Mouse (Mus musculus): ENCODE results near the gene Rab6a.

Gene Rab6a

GRCm38 (mm10) chr7:100678948-100679880 lies 72.0 kb downstream of the Rab6a start:
- in situ Hi-C loops (cut with MboI, MseI) = loop anchor here (5.0 kb wide), 1 partner anchor 53 kb away; no protein-coding TSS in a partner anchor

DNA sequence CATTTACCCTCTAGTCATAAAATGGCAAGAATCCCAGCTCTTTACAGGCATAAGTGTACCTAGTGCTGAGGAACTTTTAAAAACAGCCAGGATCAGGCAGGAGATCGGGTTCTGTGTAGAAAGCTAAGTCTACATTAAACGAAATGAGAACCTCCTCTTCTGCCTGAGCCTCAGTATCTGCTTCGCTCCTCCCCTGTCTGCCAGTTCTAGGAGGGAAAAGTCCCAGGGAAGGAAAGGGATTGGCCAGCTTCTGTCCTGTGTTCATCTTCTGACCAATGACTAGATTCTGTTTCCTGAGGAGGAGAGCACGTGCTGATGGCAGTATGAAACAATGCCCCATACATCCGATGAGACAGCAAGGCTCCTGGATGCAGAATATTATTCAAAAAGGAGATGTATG lies 73.9 kb downstream of the Rab6a start:
- in situ Hi-C loops (cut with MboI, MseI) = no loop called here

GRCm38 (mm10) chr7:100683241-100683640 lies 76.0 kb downstream of the Rab6a start:
- in situ Hi-C loops (cut with MboI, MseI) = no loop called here

- in situ Hi-C loops (cut with MboI, MseI) = no loop called here
Observed at GRCm38 (mm10) chr7:100684081-100684480, 76.9 kb downstream of the Rab6a start.

DNA sequence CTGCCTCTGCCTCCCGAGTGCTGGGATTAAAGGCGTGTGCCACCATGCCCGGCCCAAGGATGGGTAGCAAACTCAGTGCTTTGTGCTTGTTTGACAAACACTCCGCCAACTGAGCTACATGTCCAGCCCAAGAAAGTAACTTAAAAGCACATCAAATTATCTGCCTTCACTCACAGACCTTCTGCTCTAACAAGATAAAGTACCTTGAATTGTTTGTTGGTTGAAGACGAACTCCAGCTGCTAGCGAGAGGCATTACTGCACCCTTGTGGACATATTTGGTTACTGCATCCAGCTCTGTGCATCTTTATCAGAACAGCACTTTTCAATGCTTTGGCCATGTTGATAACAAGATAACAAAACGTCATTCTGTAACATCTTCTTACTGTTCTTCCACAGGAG lies 77.3 kb downstream of the Rab6a start:
- in situ Hi-C loops (cut with MboI, MseI) = no loop called here

DNA sequence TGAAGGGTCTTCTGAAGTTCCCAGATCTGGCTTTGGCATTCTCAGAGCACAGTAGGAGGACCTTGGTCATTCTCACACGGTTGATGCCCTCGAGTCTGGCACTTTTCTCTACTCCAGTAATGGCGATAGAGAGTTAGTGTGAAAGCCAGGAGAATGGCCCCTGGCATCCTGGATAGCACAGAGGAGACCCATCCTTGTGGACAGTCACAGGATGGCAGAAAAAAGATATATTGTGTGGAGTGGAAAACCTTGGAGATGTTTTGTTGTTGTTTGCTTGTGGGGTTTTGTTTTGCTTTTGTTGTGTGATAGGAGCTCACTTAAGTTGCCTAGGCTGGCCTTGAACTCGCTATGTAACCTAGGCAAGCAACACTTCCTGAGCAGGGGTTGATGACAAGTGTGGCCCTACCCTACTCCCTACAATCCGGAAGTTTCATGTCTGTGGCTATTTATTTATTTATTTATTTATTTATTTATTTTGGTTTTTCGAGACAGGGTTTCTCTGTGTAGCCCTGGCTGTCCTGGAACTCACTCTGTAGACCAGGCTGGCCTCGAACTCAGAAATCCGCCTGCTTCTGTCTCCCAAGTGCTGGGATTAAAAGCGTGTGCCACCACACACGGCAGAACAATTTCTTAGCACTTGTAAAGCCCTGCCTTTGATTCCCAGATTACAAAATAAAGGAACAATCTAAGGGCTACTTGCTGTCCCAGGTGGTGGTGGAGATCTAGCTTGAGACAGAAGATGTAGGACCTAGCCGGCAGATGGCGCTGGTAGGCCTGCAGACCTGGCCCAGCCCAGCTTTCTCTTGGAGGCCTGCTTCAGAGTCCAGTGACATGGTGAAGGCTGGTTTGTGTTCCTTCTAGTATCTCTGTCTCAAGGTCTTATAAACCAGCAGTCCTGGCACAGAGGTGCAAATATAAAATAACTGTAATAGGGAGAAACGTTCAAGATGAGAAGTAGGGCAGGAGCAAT lies 78.1 kb downstream of the Rab6a start:
- in situ Hi-C loops (cut with MboI, MseI) = no loop called here

DNA sequence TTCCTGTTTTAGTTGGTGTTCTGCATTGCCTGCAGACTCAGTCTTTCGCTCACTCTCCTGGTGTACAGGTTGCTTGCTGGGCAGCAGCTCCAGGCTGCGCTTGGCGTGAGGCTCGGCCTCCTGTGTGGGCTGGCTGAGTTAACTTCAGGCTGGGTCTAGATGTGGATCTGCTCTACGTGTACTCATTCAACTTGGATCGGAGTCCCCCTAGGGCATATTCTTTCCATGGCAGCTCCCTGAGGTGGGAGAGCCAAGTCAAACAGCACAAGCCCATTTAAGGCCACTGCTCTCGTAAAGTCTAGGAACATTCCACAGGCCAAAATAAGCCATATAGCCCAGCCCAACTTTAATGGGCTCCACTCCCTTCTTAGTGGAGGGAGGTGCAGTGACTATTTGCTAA lies 81.3 kb downstream of the Rab6a start:
- in situ Hi-C loops (cut with MboI, MseI) = no loop called here
